Mouse (Mus musculus): ENCODE results near the gene Klk11. TPM values are rescaled to one million over a fixed set of nuclear protein-coding genes. Genes with fewer than 3 reads are reported as not detected.

Klk11 gene
- polyA plus RNA-seq, 1 experiment from 2014 or later: not detected

- H3K4me1 ChIP-seq (ENCODE audit: control insufficient read depth, insufficient read depth, low read length): peaks cover 10% of the 10 kb centered on the region
- no peak overlapping the region for H3K4me3 ChIP-seq (ENCODE audit: low read length)
- no peaks in the 10 kb centered on the region for H3K36me3 ChIP-seq (ENCODE audit: control insufficient read depth, insufficient read depth, low read length)
- H3K9me3 ChIP-seq (ENCODE audit: control insufficient read depth, low read length): no peaks in the 10 kb centered on the region
- no peak overlapping the region for H3K27ac ChIP-seq (ENCODE audit: low read depth, low read length)
- WGBS: 80% methylated on average over 7 of the region's 7 CpGs
- no peak overlapping the region for H3K4me2 ChIP-seq (replicated peaks; ENCODE audit: low read depth, low read length)
- H3K27me3 ChIP-seq (ENCODE audit: control insufficient read depth, insufficient read depth, low read length): peaks cover 7% of the 10 kb centered on the region; the same call in 1 of the 2 replicates
- no peak overlapping the region for H3K9ac ChIP-seq (ENCODE audit: low read depth, low read length)
- ATAC-seq (ENCODE audit: low FRiP score, low TSS enrichment): no peak
Observed at GRCm38 (mm10) chr7:43799876-43800275, 25.5 kb downstream of the Klk11 start.

- no peak for ATAC-seq (ENCODE audit: low FRiP score, low TSS enrichment)
- 43% methylated on average over 5 of the region's 5 CpGs for WGBS
Observed at GRCm38 (mm10) chr7:43810994-43811393, 36.6 kb downstream of the Klk11 start, which contains the start of gene Klk7. Gene Klk7, plus strand, starts transcription at chr7:43811294.

GRCm38 (mm10) chr7:43815211-43815610, 40.8 kb downstream of the Klk11 start:
- no peak overlapping the region for H3K4me3 ChIP-seq (ENCODE audit: low read length)
- H3K27ac ChIP-seq (ENCODE audit: low read depth, low read length): no peak overlapping the region
- H3K9ac ChIP-seq (ENCODE audit: low read depth, low read length): no peak overlapping the region
- WGBS: 89% methylated on average over 7 of the region's 7 CpGs
- no peaks in the 10 kb centered on the region for H3K36me3 ChIP-seq (ENCODE audit: control insufficient read depth, insufficient read depth, low read length)
- H3K4me1 ChIP-seq (ENCODE audit: control insufficient read depth, insufficient read depth, low read length): no peaks in the 10 kb centered on the region
- no peak for ATAC-seq (ENCODE audit: low FRiP score, low TSS enrichment)
- no peaks in the 10 kb centered on the region for H3K27me3 ChIP-seq (ENCODE audit: control insufficient read depth, insufficient read depth, low read length)
- no peak overlapping the region for H3K4me2 ChIP-seq (replicated peaks; ENCODE audit: low read depth, low read length)
- no peaks in the 10 kb centered on the region for H3K9me3 ChIP-seq (ENCODE audit: control insufficient read depth, low read length)

More at GRCm38 (mm10) chr7:43810994-43811393, 36.6 kb downstream of the Klk11 start, which contains the start of gene Klk7:
- Histone ChIP-seq H3K27me3 (ENCODE audit: control insufficient read depth, insufficient read depth, low read length) (no peaks in the 10 kb centered on the region), H3K4me2 (replicated peaks; ENCODE audit: low read depth, low read length) (no peak within 1 kb of the TSS), H3K9me3 (ENCODE audit: control insufficient read depth, low read length) (no peaks in the 10 kb centered on the region), H3K27ac (ENCODE audit: low read depth, low read length) (no peak within 1 kb of the TSS), H3K9ac (ENCODE audit: low read depth, low read length) (no peak within 1 kb of the TSS), H3K4me3 (ENCODE audit: low read length) (no peak within 1 kb of the TSS), H3K4me1 (ENCODE audit: control insufficient read depth, insufficient read depth, low read length) (no peaks in the 10 kb centered on the region), H3K36me3 (ENCODE audit: control insufficient read depth, insufficient read depth, low read length) (no peaks in the 10 kb centered on the region)

GRCm38 (mm10) chr7:43816746-43817145, 42.3 kb downstream of the Klk11 start:
- Histone ChIP-seq H3K4me1 (ENCODE audit: control insufficient read depth, insufficient read depth, low read length) (no peaks in the 10 kb centered on the region), H3K36me3 (ENCODE audit: control insufficient read depth, insufficient read depth, low read length) (no peaks in the 10 kb centered on the region), H3K4me3 (ENCODE audit: low read length) (no peak overlapping the region), H3K4me2 (replicated peaks; ENCODE audit: low read depth, low read length) (no peak overlapping the region), H3K27ac (ENCODE audit: low read depth, low read length) (no peak overlapping the region), H3K9ac (ENCODE audit: low read depth, low read length) (no peak overlapping the region), H3K9me3 (ENCODE audit: control insufficient read depth, low read length) (no peaks in the 10 kb centered on the region), H3K27me3 (ENCODE audit: control insufficient read depth, insufficient read depth, low read length) (no peaks in the 10 kb centered on the region)
- no peak for ATAC-seq (ENCODE audit: low FRiP score, low TSS enrichment)

GRCm38 (mm10) chr7:43821581-43821980, 47.2 kb downstream of the Klk11 start:
- WGBS: 88% methylated on average over 7 of the region's 7 CpGs
- no peaks in the 10 kb centered on the region for H3K9me3 ChIP-seq (ENCODE audit: control insufficient read depth, low read length)

GRCm38 (mm10) chr7:43824199-43824598, 49.8 kb downstream of the Klk11 start, which contains the start of gene Klk6:
Gene Klk6, plus strand, starts transcription at chr7:43824499.
- no peaks in the 10 kb centered on the region for H3K9me3 ChIP-seq (ENCODE audit: control insufficient read depth, low read length)
- H3K4me1 ChIP-seq (ENCODE audit: control insufficient read depth, insufficient read depth, low read length): no peaks in the 10 kb centered on the region
- H3K27ac ChIP-seq (ENCODE audit: low read depth, low read length): no peak within 1 kb of the TSS
- ATAC-seq (ENCODE audit: low FRiP score, low TSS enrichment): no peak
- WGBS: 88% methylated on average over 10 of the region's 10 CpGs
- H3K36me3 ChIP-seq (ENCODE audit: control insufficient read depth, insufficient read depth, low read length): no peaks in the 10 kb centered on the region
- H3K27me3 ChIP-seq (ENCODE audit: control insufficient read depth, insufficient read depth, low read length): no peaks in the 10 kb centered on the region
- no peak within 1 kb of the TSS for H3K9ac ChIP-seq (ENCODE audit: low read depth, low read length)
- no peak within 1 kb of the TSS for H3K4me2 ChIP-seq (replicated peaks; ENCODE audit: low read depth, low read length)
- no peak within 1 kb of the TSS for H3K4me3 ChIP-seq (ENCODE audit: low read length)

More at GRCm38 (mm10) chr7:43821581-43821980, 47.2 kb downstream of the Klk11 start:
- H3K27me3 ChIP-seq (ENCODE audit: control insufficient read depth, insufficient read depth, low read length): no peaks in the 10 kb centered on the region
- no peak overlapping the region for H3K27ac ChIP-seq (ENCODE audit: low read depth, low read length)
- ATAC-seq (ENCODE audit: low FRiP score, low TSS enrichment): no peak
- no peaks in the 10 kb centered on the region for H3K36me3 ChIP-seq (ENCODE audit: control insufficient read depth, insufficient read depth, low read length)
- H3K4me1 ChIP-seq (ENCODE audit: control insufficient read depth, insufficient read depth, low read length): no peaks in the 10 kb centered on the region
- no peak overlapping the region for H3K9ac ChIP-seq (ENCODE audit: low read depth, low read length)
- H3K4me3 ChIP-seq (ENCODE audit: low read length): no peak overlapping the region
- H3K4me2 ChIP-seq (replicated peaks; ENCODE audit: low read depth, low read length): no peak overlapping the region

GRCm38 (mm10) chr7:43826056-43826455, 51.7 kb downstream of the Klk11 start:
- Histone ChIP-seq H3K9ac (ENCODE audit: low read depth, low read length) (no peak overlapping the region), H3K4me2 (replicated peaks; ENCODE audit: low read depth, low read length) (no peak overlapping the region), H3K27ac (ENCODE audit: low read depth, low read length) (no peak overlapping the region), H3K36me3 (ENCODE audit: control insufficient read depth, insufficient read depth, low read length) (no peaks in the 10 kb centered on the region), H3K4me3 (ENCODE audit: low read length) (no peak overlapping the region), H3K27me3 (ENCODE audit: control insufficient read depth, insufficient read depth, low read length) (no peaks in the 10 kb centered on the region), H3K4me1 (ENCODE audit: control insufficient read depth, insufficient read depth, low read length) (no peaks in the 10 kb centered on the region), H3K9me3 (ENCODE audit: control insufficient read depth, low read length) (no peaks in the 10 kb centered on the region)
- WGBS: 82% methylated on average over 5 of the region's 5 CpGs
- ATAC-seq (ENCODE audit: low FRiP score, low TSS enrichment): no peak

- Histone ChIP-seq H3K27ac (ENCODE audit: low read depth, low read length) (no peak overlapping the region), H3K9me3 (ENCODE audit: control insufficient read depth, low read length) (no peaks in the 10 kb centered on the region), H3K9ac (ENCODE audit: low read depth, low read length) (no peak overlapping the region), H3K4me2 (replicated peaks; ENCODE audit: low read depth, low read length) (no peak overlapping the region), H3K4me1 (ENCODE audit: control insufficient read depth, insufficient read depth, low read length) (no peaks in the 10 kb centered on the region), H3K4me3 (ENCODE audit: low read length) (no peak overlapping the region), H3K36me3 (ENCODE audit: control insufficient read depth, insufficient read depth, low read length) (no peaks in the 10 kb centered on the region), H3K27me3 (ENCODE audit: control insufficient read depth, insufficient read depth, low read length) (no peaks in the 10 kb centered on the region)
- ATAC-seq (ENCODE audit: low FRiP score, low TSS enrichment): no peak
- WGBS: 87% methylated on average over 4 of the region's 4 CpGs
Observed at GRCm38 (mm10) chr7:43827706-43828105, 53.3 kb downstream of the Klk11 start.
